Mouse (Mus musculus): ENCODE measurements around the gene Aldh4a1.

DNA sequence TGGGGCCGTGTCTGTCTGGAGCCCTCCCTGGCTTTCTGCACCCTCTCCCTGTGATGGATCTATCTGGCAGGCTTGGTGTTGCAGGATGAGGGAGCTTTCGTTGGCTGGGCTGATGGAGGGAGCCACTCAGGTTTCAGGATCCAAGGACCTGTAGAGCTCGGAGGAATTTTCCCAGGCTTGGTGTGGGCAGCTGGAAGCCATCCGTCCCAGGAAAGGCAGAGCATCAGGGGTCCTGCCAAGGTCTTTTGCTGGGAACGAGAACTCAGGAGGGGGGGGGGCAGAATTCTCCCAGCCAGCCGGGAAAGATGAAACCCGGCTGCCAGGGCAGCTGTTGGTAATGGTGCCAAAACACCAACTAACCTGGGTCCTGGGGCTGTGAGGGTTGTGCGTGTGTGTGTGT is 75.9 kb downstream of the Aldh4a1 start:
- TF ChIP-seq CTCF (IDR thresholded peaks at IDR 0.05; ENCODE audit: control insufficient read depth, insufficient read depth, insufficient read length), result no peak
- TF ChIP-seq MYOG (IDR thresholded peaks at IDR 0.05; ENCODE audit: control insufficient read depth, extremely low read depth, insufficient read length), result no peak
- TF ChIP-seq FOSL1 (IDR thresholded peaks at IDR 0.05; ENCODE audit: insufficient read depth, low read length, poor library complexity, severe bottlenecking), result no peak
- no peak for TF ChIP-seq MAX (IDR thresholded peaks at IDR 0.05)
- no peak for TF ChIP-seq USF1 (IDR thresholded peaks at IDR 0.05; ENCODE audit: low read depth)

All from C2C12 (cell line).